Mouse (Mus musculus) megakaryocyte progenitor cell, adult 5-6 weeks (primary cell): ENCODE measurements around the gene Rack1. TPM values are rescaled to one million over a fixed set of nuclear protein-coding genes. Genes with fewer than 3 reads are reported as not detected.

Experiments used
- total RNA-seq, 2 experiments: library from RNA; stranded (forward) in 1 of 2; stranded (reverse) in 1 of 2; fragments of 157-497, 149-512 nt in 1 of 2; fragments of 200-1000 nt in 1 of 2; gene quantifications; 2 replicates each; pipeline versions ENCODE4 v1.2.3 to v1.2.4; 2015 to 2017

The Rack1 gene
- total RNA-seq, 2 experiments from 2014 or later, result 1,729 to 3,071 TPM

Other genes with a start within 250 kb of the Rack1 start
- gene Trim41, start 17.0 kb downstream of the Rack1 start, total RNA-seq (2015), result 11.7 and 12.6 TPM in 2 replicates
- gene Trim41, start 17.0 kb downstream of the Rack1 start, total RNA-seq (2017), result 63.3 and 72.7 TPM in 2 replicates
- 0.12 and 0.32 TPM in 2 replicates for gene Trim7, start 25.8 kb downstream of the Rack1 start, total RNA-seq (2015)
- 0.51 and 3.5 TPM in 2 replicates for gene Trim7, start 25.8 kb downstream of the Rack1 start, total RNA-seq (2017)
- 4.6 and 6.8 TPM in 2 replicates for gene Gm12184, start 26.3 kb downstream of the Rack1 start, total RNA-seq (2015)
- gene Gm12184, start 26.3 kb downstream of the Rack1 start, total RNA-seq (2017), result 14.6 and 22.1 TPM in 2 replicates
- gene Irgm1, start 71.4 kb downstream of the Rack1 start, total RNA-seq (2015), result 44.1 and 45.1 TPM in 2 replicates
- 32.4 and 34.9 TPM in 2 replicates for gene Irgm1, start 71.4 kb downstream of the Rack1 start, total RNA-seq (2017)
- 0.39 and 0.84 TPM in 2 replicates for gene Gm5431, start 101.9 kb downstream of the Rack1 start, total RNA-seq (2015)
- 0.27 and 0.83 TPM in 2 replicates for gene Gm5431, start 101.9 kb downstream of the Rack1 start, total RNA-seq (2017)
- gene Psme2b, start 145.9 kb downstream of the Rack1 start, total RNA-seq (2015), result 22.6 and 31.0 TPM in 2 replicates
- 25.4 and 31.7 TPM in 2 replicates for gene Psme2b, start 145.9 kb downstream of the Rack1 start, total RNA-seq (2017)
- 0.64 and 0.94 TPM in 2 replicates for gene Olfr56, start 178.6 kb downstream of the Rack1 start, total RNA-seq (2015)
- 1.3 and 1.9 TPM in 2 replicates for gene Olfr56, start 178.6 kb downstream of the Rack1 start, total RNA-seq (2017)
- 13.7 and 14.1 TPM in 2 replicates for gene 9930111J21Rik1, start 179.1 kb downstream of the Rack1 start, total RNA-seq (2015)
- gene 9930111J21Rik1, start 179.1 kb downstream of the Rack1 start, total RNA-seq (2017), result 7.6 and 8.2 TPM in 2 replicates
- gene Gm12185, start 191.9 kb downstream of the Rack1 start, total RNA-seq (2015), result 0.07 and 0.54 TPM in 2 replicates
- 1.5 and 4.9 TPM in 2 replicates for gene Gm12185, start 191.9 kb downstream of the Rack1 start, total RNA-seq (2017)
- 2.6 and 5.0 TPM in 2 replicates for gene Tgtp1, start 193.8 kb downstream of the Rack1 start, total RNA-seq (2015)
- gene Tgtp1, start 193.8 kb downstream of the Rack1 start, total RNA-seq (2017), result 3.0 and 7.8 TPM in 2 replicates